Mouse (Mus musculus) midbrain, postnatal 0 days (tissue): ENCODE measurements around the gene Kif1bp. TPM values are rescaled to one million over a fixed set of nuclear protein-coding genes. Genes with fewer than 3 reads are reported as not detected.

Experiments
- ATAC-seq: fragments of 200-750 bp; cut with Nextera tagmentation; 2 replicates; pipeline ENCODE4 v1.8.0; 2017; ENCODE audit warnings: moderate number of reproducible peaks, mild to moderate bottlenecking, moderate TSS enrichment, moderate library complexity; ENCODE audit not compliant: low FRiP score
- DNase-seq: peaks from one replicate; pipeline ENCODE4 v3.0.0-alpha.2; 2015; ENCODE audit warnings: low spot score
- H3K27ac ChIP-seq: fragments of 300-500 bp; sonication (generic); 2 replicates; pipeline ENCODE4 v1.5.1; 2014; ENCODE audit warnings: low read depth, mild to moderate bottlenecking, low read length, mixed read lengths
- H3K27me3 ChIP-seq: fragments of 300-500 bp; sonication (generic); 2 replicates; pipeline ENCODE4 v1.6.1; 2014; ENCODE audit warnings: low read length, control low read depth, mixed read lengths; ENCODE audit not compliant: insufficient read depth
- H3K36me3 ChIP-seq: fragments of 300-500 bp; sonication (generic); 2 replicates; pipeline ENCODE4 v1.6.1; 2014; ENCODE audit warnings: low read length, control low read depth, mixed read lengths; ENCODE audit not compliant: insufficient read depth
- H3K4me1 ChIP-seq: fragments of 300-500 bp; sonication (generic); 2 replicates; pipeline ENCODE4 v1.6.1; 2014; ENCODE audit warnings: mild to moderate bottlenecking, control low read depth, antibody characterized with exemption, low read length, mixed read lengths; ENCODE audit not compliant: insufficient read depth
- H3K4me2 ChIP-seq: fragments of 300-500 bp; sonication (generic); 2 replicates; pipeline ENCODE4 v1.6.1; 2014; ENCODE audit warnings: low read depth, mild to moderate bottlenecking, low read length, mixed read lengths; ENCODE audit not compliant: poor library complexity, severe bottlenecking
- H3K4me3 ChIP-seq: fragments of 300-500 bp; sonication (generic); 2 replicates; pipeline ENCODE4 v1.5.1; 2014; ENCODE audit warnings: low read depth, mild to moderate bottlenecking, low read length, moderate library complexity
- H3K9ac ChIP-seq: fragments of 300-500 bp; sonication (generic); replicated peaks from 2 replicates; pipeline ENCODE4 v1.6.1; 2014; ENCODE audit warnings: mild to moderate bottlenecking, low read length, moderate library complexity, mixed read lengths; ENCODE audit not compliant: poor library complexity, severe bottlenecking
- H3K9me3 ChIP-seq: fragments of 300-500 bp; sonication (generic); 2 replicates; pipeline ENCODE4 v1.6.1; 2016; ENCODE audit warnings: low read length, control low read depth
- CTCF ChIP-seq: IDR thresholded peaks from 2 replicates; pipeline ENCODE4 v1.5.1; 2016; ENCODE audit warnings: antibody characterized with exemption, mild to moderate bottlenecking
- WGBS: fragments of 180-500 bp; shearing (Covaris S2); extraction: QIAGEN DNeasy Blood & Tissue Kit; methylation state at CpG from one replicate; pipeline ENCODE4 v1.1.7; 2014; 5-methylcytosine and 5-hydroxymethylcytosine counted together
- polyA plus RNA-seq: library from polyadenylated mRNA; unstranded; fragments of >200 nt; fragmentation: Nextera tagmentation; extraction: Ambion mirVana; gene quantifications from 2 replicates; pipeline ENCODE4 v1.2.1, GENCODE M21; 2015
- total RNA-seq: library from RNA; depleted of rRNA; stranded (reverse); fragments of >200 nt; gene quantifications from 2 replicates; pipeline ENCODE4 v1.2.3, GENCODE M21; 2014

Kif1bp gene
- total and polyA plus RNA-seq, 2 experiments from 2014 or later: 70.5 to 73.4 TPM

DNA sequence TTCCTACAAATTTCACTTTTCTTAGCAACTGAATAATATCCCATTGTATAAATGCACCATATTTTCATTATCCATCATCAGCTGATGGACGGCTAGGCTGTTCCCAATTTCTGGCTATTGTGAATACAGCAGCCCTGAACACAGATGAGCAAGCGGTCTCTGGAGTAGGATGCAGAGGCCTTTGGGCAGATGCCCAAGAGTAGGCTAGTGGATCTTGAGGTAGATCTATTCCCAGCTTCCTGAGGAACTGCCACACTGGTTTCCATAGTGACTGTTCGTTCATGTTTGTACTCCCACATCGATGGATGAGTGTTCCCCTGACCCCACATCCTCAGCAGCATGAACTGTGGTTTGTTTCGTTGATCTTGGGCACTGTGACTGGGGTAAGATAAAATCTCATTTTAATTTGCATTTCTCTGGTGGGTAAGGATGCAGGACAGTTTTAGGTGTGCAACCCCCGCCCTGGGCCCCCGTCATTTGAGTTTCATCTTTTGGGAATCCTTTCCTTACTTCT lies 27.4 kb downstream of the Kif1bp start:
- peaks cover 1% of the 10 kb centered on the region; the same call in 1 of the 2 replicates for H3K36me3 ChIP-seq
- no peak overlapping the region for H3K9ac ChIP-seq
- DNase-seq (no peak), ATAC-seq (no peak)
- WGBS: 81% methylated on average over 7 of the region's 7 CpGs
- H3K27ac ChIP-seq: no peak overlapping the region
- no peaks in the 10 kb centered on the region for H3K27me3 ChIP-seq
- TF ChIP-seq CTCF: no peak
- no peaks in the 10 kb centered on the region for H3K9me3 ChIP-seq
- no peak overlapping the region for H3K4me2 ChIP-seq
- no peak overlapping the region for H3K4me3 ChIP-seq
- H3K4me1 ChIP-seq: no peaks in the 10 kb centered on the region

DNA sequence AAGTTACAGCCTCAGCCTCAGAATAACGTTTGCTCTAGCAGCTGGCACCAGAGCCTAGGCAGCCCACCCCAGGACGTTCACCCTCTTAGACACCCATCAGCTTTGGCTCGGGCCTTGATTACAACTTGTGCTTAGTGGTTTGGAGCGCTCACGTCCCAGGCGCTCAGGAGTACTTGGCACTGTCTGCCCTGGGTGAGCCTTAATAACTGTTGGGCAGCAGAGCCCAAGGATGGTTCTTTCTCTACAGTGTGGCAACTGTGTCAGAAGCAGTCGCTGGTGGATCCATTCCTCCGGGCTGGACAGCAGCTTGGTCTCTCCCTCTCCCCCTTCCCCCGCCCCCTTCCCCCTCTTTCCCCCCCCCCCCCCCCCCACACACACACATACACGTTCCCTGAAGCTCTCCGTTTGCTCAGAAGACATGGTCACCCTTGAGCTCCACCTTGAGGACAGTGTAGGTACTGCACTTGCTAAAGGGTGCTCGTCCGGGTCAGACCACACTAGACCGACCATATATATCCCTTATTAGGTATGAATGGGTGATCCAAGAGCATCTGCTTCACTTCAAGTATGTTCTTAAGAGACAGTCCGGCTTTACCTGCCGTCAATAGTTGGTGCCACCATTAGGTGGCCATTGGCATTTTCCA lies 28.6 kb downstream of the Kif1bp start:
- no peak overlapping the region for H3K4me3 ChIP-seq
- H3K36me3 ChIP-seq: no peaks in the 10 kb centered on the region
- H3K9ac ChIP-seq: no peak overlapping the region
- H3K9me3 ChIP-seq: no peaks in the 10 kb centered on the region
- 30% methylated on average over 15 of the region's 16 CpGs for WGBS
- peak; percentile 72 for TF ChIP-seq CTCF
- H3K4me2 ChIP-seq: no peak overlapping the region
- H3K27ac ChIP-seq: no peak overlapping the region
- no peaks in the 10 kb centered on the region for H3K27me3 ChIP-seq
- H3K4me1 ChIP-seq: no peaks in the 10 kb centered on the region
- DNase-seq: peak; percentile 49
- no peak for ATAC-seq

DNA sequence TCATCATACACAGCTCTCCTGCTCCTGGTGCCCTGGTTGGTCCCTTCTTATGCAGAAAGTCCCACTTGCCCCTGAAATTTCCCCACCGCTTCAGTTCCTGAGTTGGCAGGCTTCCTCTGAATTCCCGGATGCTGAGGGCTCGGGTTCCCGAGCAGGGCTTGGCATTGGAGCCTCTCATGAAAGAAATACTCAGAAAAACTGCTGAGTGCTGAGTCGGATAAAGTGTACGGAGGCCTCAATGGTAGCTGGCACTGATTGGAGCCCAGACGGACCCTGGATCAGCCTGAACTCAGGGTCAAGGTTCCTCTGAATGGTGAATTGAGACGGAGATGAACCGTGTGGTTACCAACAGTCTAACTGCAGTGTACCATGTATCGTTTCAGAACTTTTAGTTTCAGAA lies 31.8 kb downstream of the Kif1bp start:
- Histone ChIP-seq H3K4me2 (no peak overlapping the region), H3K4me3 (no peak overlapping the region), H3K27ac (no peak overlapping the region), H3K9me3 (no peaks in the 10 kb centered on the region), H3K9ac (no peak overlapping the region), H3K36me3 (no peaks in the 10 kb centered on the region), H3K4me1 (no peaks in the 10 kb centered on the region), H3K27me3 (no peaks in the 10 kb centered on the region)
- DNase-seq (no peak), ATAC-seq (no peak)
- TF ChIP-seq CTCF: no peak
- WGBS: 87% methylated on average over 10 of the region's 10 CpGs

DNA sequence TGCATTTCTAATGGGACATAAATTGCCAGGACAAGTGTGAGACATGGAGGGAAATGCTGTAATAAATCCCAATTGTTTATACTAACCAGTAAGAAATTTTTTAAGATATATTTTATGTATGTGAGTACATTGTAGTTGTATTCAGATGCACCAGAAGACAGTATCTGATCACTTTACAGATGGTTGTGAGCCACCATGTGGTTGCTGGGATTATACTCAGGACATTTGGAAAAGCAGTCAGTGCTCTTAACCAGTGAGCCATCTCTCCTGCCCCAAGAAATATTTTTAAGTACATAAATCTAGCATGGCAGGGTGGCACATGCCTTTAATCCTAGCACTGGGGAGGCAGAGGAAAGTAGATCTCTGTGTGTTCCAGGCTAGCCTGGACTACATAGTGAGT lies 32.5 kb downstream of the Kif1bp start:
- no peaks in the 10 kb centered on the region for H3K4me1 ChIP-seq
- H3K4me2 ChIP-seq: no peak overlapping the region
- no peak overlapping the region for H3K27ac ChIP-seq
- no peaks in the 10 kb centered on the region for H3K36me3 ChIP-seq
- H3K9me3 ChIP-seq: no peaks in the 10 kb centered on the region
- no peaks in the 10 kb centered on the region for H3K27me3 ChIP-seq
- peak; percentile 17; the same call in 1 of the 2 replicates for TF ChIP-seq CTCF
- H3K4me3 ChIP-seq: no peak overlapping the region
- DNase-seq (no peak), ATAC-seq (no peak)
- H3K9ac ChIP-seq: no peak overlapping the region

DNA sequence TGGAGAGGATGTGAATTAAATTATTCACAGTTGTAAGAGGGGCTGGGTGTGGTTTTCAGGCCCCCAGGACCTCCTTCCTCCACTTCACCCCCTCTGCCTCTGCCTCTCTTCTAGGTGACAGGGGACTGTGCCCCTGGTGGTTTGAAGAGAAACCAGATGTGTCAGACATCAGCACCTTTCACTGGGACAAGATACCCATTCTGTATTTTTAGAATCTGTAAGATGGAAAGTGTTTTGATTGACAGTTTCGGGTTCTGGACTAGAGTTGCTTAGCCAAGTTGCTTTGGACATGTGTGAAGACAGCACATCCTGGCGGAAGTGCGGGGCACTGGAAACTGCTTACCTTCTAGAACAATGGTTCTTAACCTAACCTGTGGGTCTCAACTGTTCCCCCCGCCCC lies 33.9 kb downstream of the Kif1bp start:
- DNase-seq: no peak
- Histone ChIP-seq H3K36me3 (no peaks in the 10 kb centered on the region), H3K27ac (no peak overlapping the region), H3K27me3 (no peaks in the 10 kb centered on the region), H3K9ac (no peak overlapping the region), H3K9me3 (no peaks in the 10 kb centered on the region), H3K4me1 (no peaks in the 10 kb centered on the region), H3K4me2 (no peak overlapping the region), H3K4me3 (no peak overlapping the region)
- WGBS: 95% methylated on average over 4 of the region's 4 CpGs
- no peak for ATAC-seq
- TF ChIP-seq CTCF: no peak

DNA sequence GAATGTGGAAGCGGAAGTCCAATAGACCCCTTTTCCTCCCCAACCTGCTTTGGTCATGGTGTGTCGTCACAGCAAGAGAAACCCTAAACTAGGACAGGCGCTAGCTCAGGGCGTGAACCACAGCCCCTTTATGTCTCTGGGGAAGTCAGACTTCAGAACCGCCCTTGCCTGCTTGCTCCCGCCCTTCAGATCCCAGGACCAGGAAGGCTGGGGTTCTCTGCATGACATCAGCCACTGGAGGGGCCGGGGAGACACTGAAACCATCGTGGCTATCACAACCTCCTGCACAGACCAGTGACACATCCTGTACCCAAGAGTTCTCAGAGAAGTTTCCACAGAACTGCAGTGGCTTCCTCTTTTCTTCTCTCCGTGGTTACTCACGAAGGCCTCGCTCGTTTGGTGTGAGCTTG lies 34.9 kb downstream of the Kif1bp start:
- TF ChIP-seq CTCF: no peak
- no peaks in the 10 kb centered on the region for H3K27me3 ChIP-seq
- H3K4me2 ChIP-seq: no peak overlapping the region
- H3K36me3 ChIP-seq: no peaks in the 10 kb centered on the region
- no peak overlapping the region for H3K9ac ChIP-seq
- no peak overlapping the region for H3K4me3 ChIP-seq
- 81% methylated on average over 12 of the region's 12 CpGs for WGBS
- no peaks in the 10 kb centered on the region for H3K4me1 ChIP-seq
- H3K9me3 ChIP-seq: no peaks in the 10 kb centered on the region
- DNase-seq (no peak), ATAC-seq (no peak)
- H3K27ac ChIP-seq: no peak overlapping the region
